Mouse (Mus musculus) hindbrain, embryonic 16.5 days (tissue): ENCODE measurements around the gene Sypl. TPM values are rescaled to one million over a fixed set of nuclear protein-coding genes. Genes with fewer than 3 reads are reported as not detected.
"Not testable (repeated sequence)": the region's sequence is repeated elsewhere in the genome, so short reads cannot be mapped to it uniquely, and the experiment has no call there.

Source experiments
- ATAC-seq: fragments of 200-750 bp; cut with Nextera tagmentation; 2 replicates; pipeline ENCODE4 v1.8.0; 2017; ENCODE audit warnings: moderate TSS enrichment, moderate library complexity
- H3K27ac ChIP-seq: fragments of 300-500 bp; sonication (generic); 2 replicates; pipeline ENCODE4 v1.5.1; 2014; ENCODE audit warnings: low read depth, mild to moderate bottlenecking, control low read depth, low read length, moderate library complexity
- H3K27me3 ChIP-seq: fragments of 300-500 bp; sonication (generic); replicated peaks from 2 replicates; pipeline ENCODE4 v1.6.1; 2014; ENCODE audit warnings: low read length; ENCODE audit not compliant: control insufficient read depth, insufficient read depth
- H3K36me3 ChIP-seq: fragments of 300-500 bp; sonication (generic); 2 replicates; pipeline ENCODE4 v1.6.1; 2014; ENCODE audit warnings: mild to moderate bottlenecking, low read length, moderate library complexity, mixed read lengths; ENCODE audit not compliant: control insufficient read depth, insufficient read depth
- H3K4me1 ChIP-seq: fragments of 300-500 bp; sonication (generic); 2 replicates; pipeline ENCODE4 v1.6.1; 2014; ENCODE audit warnings: low read depth, low read length; ENCODE audit not compliant: control insufficient read depth, insufficient read depth
- H3K4me2 ChIP-seq: fragments of 300-500 bp; sonication (generic); 2 replicates; pipeline ENCODE4 v1.6.1; 2014; ENCODE audit warnings: mild to moderate bottlenecking, low read length, control low read depth, moderate library complexity
- H3K4me3 ChIP-seq: fragments of 300-500 bp; sonication (generic); 2 replicates; pipeline ENCODE4 v1.5.1; 2014; ENCODE audit warnings: mild to moderate bottlenecking, low read length, control low read depth, moderate library complexity
- H3K9ac ChIP-seq: fragments of 300-500 bp; sonication (generic); 2 replicates; pipeline ENCODE4 v1.6.1; 2014; ENCODE audit warnings: low read depth, mild to moderate bottlenecking, control low read depth, low read length, moderate library complexity
- H3K9me3 ChIP-seq: fragments of 300-500 bp; sonication (generic); 2 replicates; pipeline ENCODE4 v1.6.1; 2014; ENCODE audit warnings: mild to moderate bottlenecking, low read length, moderate library complexity; ENCODE audit not compliant: control insufficient read depth
- WGBS: fragments of 180-500 bp; shearing (Covaris S2); extraction: QIAGEN DNeasy Blood & Tissue Kit; methylation state at CpG from one replicate; pipeline ENCODE4 v1.1.7; 2014; 5-methylcytosine and 5-hydroxymethylcytosine counted together
- polyA plus RNA-seq: library from polyadenylated mRNA; unstranded; fragments of >200 nt; fragmentation: Nextera tagmentation; extraction: Ambion mirVana; gene quantifications from 2 replicates; pipeline ENCODE4 v1.2.1, GENCODE M21; 2015

The Sypl gene
- polyA plus RNA-seq, 1 experiment from 2014 or later, result 46.0 TPM

- no peak for ATAC-seq
- no peak overlapping the region for H3K27ac ChIP-seq
- H3K4me2 ChIP-seq, result no peak overlapping the region
- 100% methylated on average over 1 of the region's 1 CpGs for WGBS
- no peaks in the 10 kb centered on the region for H3K27me3 ChIP-seq
- H3K36me3 ChIP-seq, result no peaks in the 10 kb centered on the region
- no peaks in the 10 kb centered on the region for H3K9me3 ChIP-seq
- H3K9ac ChIP-seq, result no peak overlapping the region
- H3K4me3 ChIP-seq, result no peak overlapping the region
- H3K4me1 ChIP-seq, result no peaks in the 10 kb centered on the region
These were observed 29.4 kb downstream of the Sypl start for GRCm38 (mm10) chr12:32983081-32983480.

- no peak overlapping the region for H3K9ac ChIP-seq
- no peak overlapping the region for H3K4me3 ChIP-seq
- no peak for ATAC-seq
- no peak overlapping the region for H3K4me2 ChIP-seq
- H3K4me1 ChIP-seq, result no peaks in the 10 kb centered on the region
- no peaks in the 10 kb centered on the region for H3K9me3 ChIP-seq
- no peak overlapping the region for H3K27ac ChIP-seq
- WGBS, result 74% methylated on average over 1 of the region's 1 CpGs
- H3K27me3 ChIP-seq, result no peaks in the 10 kb centered on the region
- no peaks in the 10 kb centered on the region for H3K36me3 ChIP-seq
These were observed 32.6 kb downstream of the Sypl start for GRCm38 (mm10) chr12:32986284-32986683.

GRCm38 (mm10) chr12:32989731-32990130 is 36.0 kb downstream of the Sypl start:
- no peak overlapping the region for H3K27ac ChIP-seq
- no peak overlapping the region for H3K4me2 ChIP-seq
- no peak overlapping the region for H3K4me3 ChIP-seq
- no peak overlapping the region for H3K9ac ChIP-seq
- H3K36me3 ChIP-seq, result no peaks in the 10 kb centered on the region
- no peaks in the 10 kb centered on the region for H3K27me3 ChIP-seq
- WGBS, result 70% methylated on average over 12 of the region's 12 CpGs
- no peaks in the 10 kb centered on the region for H3K9me3 ChIP-seq
- H3K4me1 ChIP-seq, result no peaks in the 10 kb centered on the region
- ATAC-seq, result no peak

GRCm38 (mm10) chr12:32994081-32994480 is 40.4 kb downstream of the Sypl start:
- no peaks in the 10 kb centered on the region for H3K4me1 ChIP-seq
- no peaks in the 10 kb centered on the region for H3K9me3 ChIP-seq
- H3K4me2 ChIP-seq, result no peak overlapping the region
- WGBS, result 78% methylated on average over 5 of the region's 5 CpGs
- H3K4me3 ChIP-seq, result no peak overlapping the region
- no peak overlapping the region for H3K9ac ChIP-seq
- no peaks in the 10 kb centered on the region for H3K36me3 ChIP-seq
- no peak for ATAC-seq
- H3K27me3 ChIP-seq, result no peaks in the 10 kb centered on the region
- H3K27ac ChIP-seq, result no peak overlapping the region

GRCm38 (mm10) chr12:32995081-32995834 is 41.6 kb downstream of the Sypl start:
- Histone ChIP-seq H3K9me3 (no peaks in the 10 kb centered on the region), H3K27me3 (no peaks in the 10 kb centered on the region), H3K27ac (no peak overlapping the region), H3K9ac (no peak overlapping the region), H3K36me3 (no peaks in the 10 kb centered on the region), H3K4me3 (no peak overlapping the region), H3K4me1 (no peaks in the 10 kb centered on the region), H3K4me2 (no peak overlapping the region)
- ATAC-seq, result no peak
- WGBS, result 79% methylated on average over 4 of the region's 4 CpGs

GRCm38 (mm10) chr12:32998766-32999165 is 45.1 kb downstream of the Sypl start:
- no peak overlapping the region for H3K4me3 ChIP-seq
- H3K9ac ChIP-seq, result no peak overlapping the region
- H3K9me3 ChIP-seq, result no peaks in the 10 kb centered on the region
- H3K27me3 ChIP-seq, result no peaks in the 10 kb centered on the region
- H3K27ac ChIP-seq, result no peak overlapping the region
- no peaks in the 10 kb centered on the region for H3K36me3 ChIP-seq
- H3K4me2 ChIP-seq, result no peak overlapping the region
- 74% methylated on average over 5 of the region's 5 CpGs for WGBS
- ATAC-seq, result no peak
- H3K4me1 ChIP-seq, result no peaks in the 10 kb centered on the region

GRCm38 (mm10) chr12:32999778-33000177 is 46.1 kb downstream of the Sypl start:
- not testable (repeated sequence) for H3K9ac ChIP-seq, H3K4me1 ChIP-seq, H3K4me2 ChIP-seq, H3K27me3 ChIP-seq, H3K27ac ChIP-seq, H3K4me3 ChIP-seq, H3K36me3 ChIP-seq, H3K9me3 ChIP-seq
- WGBS, result 28% methylated on average over 3 of the region's 3 CpGs
- 0 out of 2 replicates have a peak, but pooled peaks have one; percentile 8 for ATAC-seq

GRCm38 (mm10) chr12:33000402-33000801 is 46.7 kb downstream of the Sypl start:
- no peaks in the 10 kb centered on the region for H3K27me3 ChIP-seq
- 57% methylated on average over 4 of the region's 4 CpGs for WGBS
- H3K36me3 ChIP-seq, result no peaks in the 10 kb centered on the region
- H3K4me3 ChIP-seq, result no peak overlapping the region
- ATAC-seq, result peak; percentile 51; the same call in 1 of the 2 replicates
- H3K9me3 ChIP-seq, result no peaks in the 10 kb centered on the region
- no peak overlapping the region for H3K4me2 ChIP-seq
- no peaks in the 10 kb centered on the region for H3K4me1 ChIP-seq
- H3K27ac ChIP-seq, result no peak overlapping the region
- no peak overlapping the region for H3K9ac ChIP-seq

- no peak overlapping the region for H3K27ac ChIP-seq
- no peak overlapping the region for H3K4me3 ChIP-seq
- no peaks in the 10 kb centered on the region for H3K27me3 ChIP-seq
- 55% methylated on average over 8 of the region's 8 CpGs for WGBS
- H3K4me2 ChIP-seq, result no peak overlapping the region
- no peaks in the 10 kb centered on the region for H3K36me3 ChIP-seq
- no peak overlapping the region for H3K9ac ChIP-seq
- H3K9me3 ChIP-seq, result no peaks in the 10 kb centered on the region
- ATAC-seq, result peak; percentile 45; the same call in 1 of the 2 replicates
- H3K4me1 ChIP-seq, result no peaks in the 10 kb centered on the region
These were observed 49.8 kb downstream of the Sypl start for GRCm38 (mm10) chr12:33003339-33003965.
